Mouse (Mus musculus) hindbrain, embryonic 14.5 days (tissue): ENCODE results near the gene Fignl2. TPM values are rescaled to one million over a fixed set of nuclear protein-coding genes. Genes with fewer than 3 reads are reported as not detected.

ENCODE experiments used
- ATAC-seq: fragments of 200-750 bp; cut with Nextera tagmentation; 2 replicates; pipeline ENCODE4 v1.8.0; 2017; ENCODE audit warnings: moderate number of reproducible peaks, mild to moderate bottlenecking, moderate TSS enrichment, moderate library complexity; ENCODE audit not compliant: low FRiP score
- DNase-seq: peaks from one replicate; pipeline ENCODE4 v3.0.0-alpha.2; 2015; ENCODE audit warnings: low spot score
- H3K27ac ChIP-seq: fragments of 300-500 bp; sonication (generic); 2 replicates; pipeline ENCODE4 v1.5.1; 2014; ENCODE audit warnings: mild to moderate bottlenecking, moderate library complexity
- H3K27me3 ChIP-seq: fragments of 300-500 bp; sonication (generic); 2 replicates; pipeline ENCODE4 v1.6.1; 2014; ENCODE audit warnings: mild to moderate bottlenecking, low read length, mixed read lengths; ENCODE audit not compliant: control insufficient read depth, insufficient read depth
- H3K36me3 ChIP-seq: fragments of 300-500 bp; sonication (generic); replicated peaks from 2 replicates; pipeline ENCODE4 v1.6.1; 2014; ENCODE audit not compliant: control insufficient read depth, insufficient read depth
- H3K4me1 ChIP-seq: fragments of 300-500 bp; sonication (generic); replicated peaks from 2 replicates; pipeline ENCODE4 v1.6.1; 2014; ENCODE audit warnings: antibody characterized with exemption, low read length, mixed read lengths; ENCODE audit not compliant: control insufficient read depth, insufficient read depth
- H3K4me2 ChIP-seq: fragments of 300-500 bp; sonication (generic); replicated peaks from 2 replicates; pipeline ENCODE4 v1.6.1; 2014; ENCODE audit warnings: mild to moderate bottlenecking, moderate library complexity
- H3K4me3 ChIP-seq: fragments of 300-500 bp; sonication (generic); replicated peaks from 2 replicates; pipeline ENCODE4 v1.5.1; 2014; ENCODE audit warnings: mild to moderate bottlenecking, low read length
- H3K9ac ChIP-seq: fragments of 300-500 bp; sonication (generic); 2 replicates; pipeline ENCODE4 v1.6.1; 2014
- H3K9me3 ChIP-seq: fragments of 300-500 bp; sonication (generic); 2 replicates; pipeline ENCODE4 v1.6.1; 2016; ENCODE audit warnings: low read length; ENCODE audit not compliant: control insufficient read depth
- WGBS: fragments of 180-500 bp; shearing (Covaris S2); extraction: QIAGEN DNeasy Blood & Tissue Kit; methylation state at CpG from one replicate; pipeline ENCODE4 v1.1.7; 2014; 5-methylcytosine and 5-hydroxymethylcytosine counted together
- polyA plus RNA-seq: library from polyadenylated mRNA; unstranded; fragments of >200 nt; fragmentation: Nextera tagmentation; extraction: Ambion mirVana; gene quantifications from 2 replicates; pipeline ENCODE4 v1.2.1, GENCODE M21; 2014

Fignl2 gene
- polyA plus RNA-seq, 1 experiment from 2014 or later: 0.17 TPM

DNA sequence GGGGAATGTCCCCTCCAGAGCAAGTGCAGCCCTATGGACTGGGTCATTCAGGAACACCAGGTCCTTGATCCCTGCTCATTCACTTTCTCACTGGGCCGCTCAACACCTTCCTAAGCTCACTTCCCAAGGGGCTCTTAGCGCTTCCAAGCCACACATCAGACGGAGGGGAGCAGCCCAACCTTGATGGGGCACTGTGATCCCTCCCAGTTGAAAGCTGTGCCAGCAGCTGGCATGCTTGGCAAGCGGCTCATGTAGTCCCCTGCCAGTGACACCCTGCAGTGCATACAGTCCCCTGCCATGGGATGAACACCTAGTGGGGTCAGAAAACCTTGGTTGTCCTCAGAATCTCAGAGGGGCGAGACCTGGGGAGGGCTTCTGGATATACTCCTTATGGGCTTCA lies 4.3 kb downstream of the Fignl2 start:
- H3K27ac ChIP-seq: no peak overlapping the region
- 56% methylated on average over 5 of the region's 5 CpGs for WGBS
- no peaks in the 10 kb centered on the region for H3K36me3 ChIP-seq
- no peaks in the 10 kb centered on the region for H3K9me3 ChIP-seq
- H3K4me3 ChIP-seq: no peak overlapping the region
- ATAC-seq (no peak), DNase-seq (no peak)
- peaks cover 45% of the 10 kb centered on the region for H3K4me1 ChIP-seq
- no peak overlapping the region for H3K9ac ChIP-seq
- no peak overlapping the region for H3K4me2 ChIP-seq
- H3K27me3 ChIP-seq: no peaks in the 10 kb centered on the region

DNA sequence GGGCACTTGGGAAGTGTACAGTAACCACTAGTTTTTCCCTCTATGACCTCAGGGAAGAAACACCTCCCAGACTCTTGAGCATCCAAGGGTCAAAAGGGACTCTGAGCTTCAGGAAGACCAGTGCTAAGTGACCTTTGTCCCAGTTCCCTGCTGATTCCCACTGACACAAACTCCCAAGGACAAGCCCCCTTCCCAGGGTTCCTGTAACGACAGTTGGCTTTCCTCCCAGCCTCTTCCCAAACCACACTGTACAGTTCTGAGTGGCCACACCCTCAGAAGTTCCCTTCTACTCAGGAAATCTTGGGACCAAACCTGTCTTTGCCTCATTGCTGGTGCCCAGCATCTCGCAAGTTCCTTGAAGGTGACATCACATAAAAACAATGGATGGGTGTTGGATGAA lies 5.6 kb downstream of the Fignl2 start:
- Histone ChIP-seq H3K4me1 (peaks cover 41% of the 10 kb centered on the region), H3K4me3 (no peak overlapping the region), H3K9me3 (no peaks in the 10 kb centered on the region), H3K4me2 (no peak overlapping the region), H3K9ac (no peak overlapping the region), H3K27me3 (no peaks in the 10 kb centered on the region), H3K36me3 (no peaks in the 10 kb centered on the region), H3K27ac (no peak overlapping the region)
- DNase-seq: no peak
- 61% methylated on average over 2 of the region's 2 CpGs for WGBS
- ATAC-seq: no peak

DNA sequence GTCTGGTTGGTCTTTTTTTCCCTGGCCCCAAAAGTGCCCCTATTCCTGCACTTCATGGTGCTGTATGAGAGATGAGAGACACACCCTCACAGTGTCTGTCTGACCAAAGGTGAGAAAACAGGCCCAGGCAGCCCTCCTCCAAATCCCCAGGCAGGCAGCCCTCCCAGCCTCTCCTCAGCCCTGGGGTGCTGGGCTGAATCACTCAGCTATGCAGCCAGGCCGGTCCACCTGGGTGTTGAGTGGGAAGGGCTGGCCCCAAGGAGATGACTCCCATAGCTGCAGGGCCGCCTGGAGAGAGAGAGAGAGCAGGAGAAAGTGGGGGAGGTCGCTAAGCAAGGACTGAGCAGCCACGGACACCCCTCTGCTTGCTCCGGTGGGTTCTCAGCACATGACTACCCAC lies 7.6 kb downstream of the Fignl2 start:
- Histone ChIP-seq H3K4me3 (no peak overlapping the region), H3K9me3 (no peaks in the 10 kb centered on the region), H3K4me2 (no peak overlapping the region), H3K27ac (no peak overlapping the region), H3K36me3 (no peaks in the 10 kb centered on the region), H3K9ac (no peak overlapping the region), H3K27me3 (no peaks in the 10 kb centered on the region), H3K4me1 (peaks cover 45% of the 10 kb centered on the region)
- ATAC-seq (no peak), DNase-seq (no peak)
- 34% methylated on average over 5 of the region's 5 CpGs for WGBS

DNA sequence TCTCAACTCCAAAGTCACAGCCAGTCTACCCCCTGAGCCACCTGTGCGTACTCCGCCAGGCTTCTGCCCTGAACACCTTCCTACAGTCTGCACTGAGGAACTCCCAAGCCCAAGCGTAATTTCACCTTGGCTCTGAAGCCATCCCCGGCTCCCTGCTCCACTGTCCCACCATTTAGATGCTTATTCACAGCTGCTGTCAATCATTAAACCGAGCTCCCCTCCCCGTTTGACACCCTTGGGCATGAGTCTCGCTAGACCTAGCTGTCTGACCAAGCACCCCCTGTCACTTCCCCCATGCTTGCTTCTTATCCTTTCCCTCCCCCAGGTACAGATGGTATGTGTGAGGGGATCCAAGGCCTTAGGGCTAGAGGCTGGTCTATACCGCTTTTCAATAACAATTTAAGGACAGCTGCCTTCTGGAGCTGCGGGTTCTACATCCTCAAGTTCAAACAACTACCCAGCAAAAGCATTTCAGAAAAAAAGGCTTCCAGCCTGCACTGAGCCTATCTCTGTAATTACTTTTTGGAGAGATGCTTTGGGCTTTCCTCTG lies 8.7 kb downstream of the Fignl2 start:
- no peak overlapping the region for H3K27ac ChIP-seq

DNA sequence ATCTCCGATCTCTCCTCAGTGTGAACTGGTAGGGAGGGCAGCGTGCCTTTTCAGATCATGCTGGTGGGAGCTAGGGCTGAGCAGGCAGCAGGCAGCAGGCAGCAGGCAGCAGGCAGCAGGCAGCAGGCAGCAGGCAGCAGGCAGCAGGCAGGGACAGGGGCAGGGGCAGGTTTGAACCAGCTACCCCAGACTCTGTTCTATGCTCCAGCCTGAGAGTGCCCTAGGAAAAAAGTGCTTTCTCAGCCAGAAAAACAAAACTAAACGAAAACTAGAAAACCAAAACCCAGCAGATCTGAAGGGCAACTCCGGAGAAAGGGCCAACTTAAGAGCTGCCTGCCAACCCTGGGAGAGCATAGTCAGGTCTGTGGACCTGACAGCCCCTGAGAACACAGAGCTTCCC lies 9.7 kb downstream of the Fignl2 start:
- peaks cover 45% of the 10 kb centered on the region for H3K4me1 ChIP-seq
- H3K4me2 ChIP-seq: no peak overlapping the region
- DNase-seq (no peak), ATAC-seq (no peak)
- H3K36me3 ChIP-seq: no peaks in the 10 kb centered on the region
- no peak overlapping the region; the same call in 1 of the 2 replicates for H3K27ac ChIP-seq
- H3K27me3 ChIP-seq: no peaks in the 10 kb centered on the region
- no peaks in the 10 kb centered on the region for H3K9me3 ChIP-seq
- H3K4me3 ChIP-seq: no peak overlapping the region
- WGBS: 40% methylated on average over 4 of the region's 4 CpGs
- no peak overlapping the region for H3K9ac ChIP-seq

More for the DNA sequence above, 8.7 kb downstream of the Fignl2 start:
- no peak for DNase-seq
- Histone ChIP-seq H3K36me3 (no peaks in the 10 kb centered on the region), H3K4me3 (no peak overlapping the region), H3K27me3 (no peaks in the 10 kb centered on the region), H3K9me3 (no peaks in the 10 kb centered on the region), H3K4me2 (no peak overlapping the region), H3K4me1 (peaks cover 45% of the 10 kb centered on the region), H3K9ac (no peak overlapping the region)
- 44% methylated on average over 9 of the region's 9 CpGs for WGBS
- no peak for ATAC-seq

DNA sequence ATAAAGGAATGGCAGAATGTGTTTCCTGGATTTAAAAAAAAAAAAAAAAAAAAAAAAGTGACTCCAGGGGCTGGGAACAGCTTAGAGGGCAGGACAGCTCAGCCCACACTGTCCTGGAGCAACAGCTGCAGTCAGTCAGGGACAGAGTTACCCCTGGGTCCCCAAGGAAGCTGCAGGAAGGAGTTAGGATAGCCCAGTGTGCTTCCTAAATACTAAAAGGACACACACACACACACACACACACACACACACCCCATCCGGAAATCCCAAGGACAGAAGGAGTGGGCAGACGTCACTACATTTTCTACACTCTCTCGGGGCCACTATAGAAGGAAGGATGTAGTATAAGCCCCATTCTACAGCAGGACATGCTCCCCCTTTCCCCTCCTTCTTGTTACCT lies 10.3 kb downstream of the Fignl2 start:
- no peak overlapping the region for H3K4me2 ChIP-seq
- H3K9ac ChIP-seq: no peak overlapping the region
- peaks cover 45% of the 10 kb centered on the region for H3K4me1 ChIP-seq
- WGBS: 37% methylated on average over 3 of the region's 3 CpGs
- no peaks in the 10 kb centered on the region for H3K9me3 ChIP-seq
- H3K36me3 ChIP-seq: no peaks in the 10 kb centered on the region
- DNase-seq (no peak), ATAC-seq (no peak)
- no peak overlapping the region for H3K27ac ChIP-seq
- no peak overlapping the region for H3K4me3 ChIP-seq
- no peaks in the 10 kb centered on the region for H3K27me3 ChIP-seq

DNA sequence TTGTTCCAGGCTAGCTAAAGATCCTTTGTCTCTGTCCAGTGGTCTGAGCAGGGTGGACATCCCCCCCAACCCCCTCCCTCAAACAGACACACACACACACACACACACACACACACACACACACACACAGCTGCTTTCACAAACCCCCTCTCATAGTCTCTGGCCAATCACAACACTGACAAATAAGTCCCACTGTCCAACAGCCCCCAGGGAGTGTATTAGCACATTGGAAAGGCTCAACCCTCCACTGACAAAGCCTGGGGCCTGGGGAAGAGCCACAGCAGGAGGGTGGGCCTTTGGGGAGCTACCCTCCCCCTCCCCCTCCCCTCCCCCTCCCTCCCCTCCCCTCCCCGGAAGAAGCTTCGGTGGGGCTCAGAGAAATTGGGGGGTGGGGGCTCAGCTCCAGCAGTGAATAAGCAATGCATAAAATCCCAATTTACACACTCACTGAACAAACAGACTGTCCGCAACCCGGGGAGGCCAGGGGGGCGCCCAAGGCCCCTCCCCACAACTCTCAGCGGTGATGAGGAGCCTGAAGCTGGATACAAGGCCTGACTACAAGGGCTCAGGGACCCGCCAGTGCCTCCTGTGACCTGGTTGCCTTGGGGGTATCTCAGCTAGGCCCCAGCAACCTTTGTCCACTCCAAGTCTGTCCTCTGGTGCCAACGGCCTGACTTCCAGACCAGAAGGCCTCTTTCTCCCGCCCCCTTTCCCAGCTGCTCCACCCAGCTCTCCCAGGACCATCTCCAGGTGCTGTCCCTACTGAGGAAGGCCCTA lies 11.3 kb downstream of the Fignl2 start:
- no peak overlapping the region for H3K9ac ChIP-seq
- H3K9me3 ChIP-seq: no peaks in the 10 kb centered on the region
- no peaks in the 10 kb centered on the region for H3K27me3 ChIP-seq
- no peak overlapping the region for H3K4me3 ChIP-seq
- 0 out of 2 replicates have a peak overlapping the region, but pooled peaks have one; percentile 5 for H3K27ac ChIP-seq
- no peak for DNase-seq
- 4% methylated on average over 7 of the region's 9 CpGs for WGBS
- no peak overlapping the region for H3K4me2 ChIP-seq
- no peaks in the 10 kb centered on the region for H3K36me3 ChIP-seq
- peaks cover 50% of the 10 kb centered on the region for H3K4me1 ChIP-seq
- no peak for ATAC-seq

DNA sequence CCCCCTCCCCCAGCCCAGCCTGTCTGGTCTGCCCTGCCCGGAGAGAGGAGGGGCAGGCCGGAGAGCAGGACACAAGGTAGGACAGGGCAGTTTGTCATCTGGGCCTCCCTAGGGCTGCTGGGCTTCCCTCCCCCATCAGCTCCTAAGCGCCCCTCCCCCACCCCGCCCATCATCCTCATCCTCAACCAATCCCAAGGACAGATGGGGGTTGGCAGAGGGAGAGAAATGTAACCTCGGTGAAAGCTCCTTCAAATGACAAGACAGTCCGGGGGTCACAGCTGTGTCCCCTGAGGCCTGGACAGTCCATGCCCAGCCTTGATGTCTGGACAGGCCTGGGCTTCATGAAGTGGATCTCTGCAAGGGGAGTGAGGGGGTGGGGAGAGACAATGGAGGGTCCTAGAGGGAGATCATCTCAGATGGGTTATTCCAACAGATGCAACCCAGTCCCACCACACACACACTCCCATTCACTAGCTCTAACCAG lies 12.0 kb downstream of the Fignl2 start:
- DNase-seq: no peak
- ATAC-seq: no peak
- Histone ChIP-seq H3K27ac (0 out of 2 replicates have a peak overlapping the region, but pooled peaks have one; percentile 5), H3K4me1 (peaks cover 52% of the 10 kb centered on the region), H3K9ac (no peak overlapping the region), H3K27me3 (no peaks in the 10 kb centered on the region), H3K9me3 (no peaks in the 10 kb centered on the region), H3K4me3 (no peak overlapping the region), H3K4me2 (no peak overlapping the region), H3K36me3 (no peaks in the 10 kb centered on the region)
- 6% methylated on average over 6 of the region's 6 CpGs for WGBS

DNA sequence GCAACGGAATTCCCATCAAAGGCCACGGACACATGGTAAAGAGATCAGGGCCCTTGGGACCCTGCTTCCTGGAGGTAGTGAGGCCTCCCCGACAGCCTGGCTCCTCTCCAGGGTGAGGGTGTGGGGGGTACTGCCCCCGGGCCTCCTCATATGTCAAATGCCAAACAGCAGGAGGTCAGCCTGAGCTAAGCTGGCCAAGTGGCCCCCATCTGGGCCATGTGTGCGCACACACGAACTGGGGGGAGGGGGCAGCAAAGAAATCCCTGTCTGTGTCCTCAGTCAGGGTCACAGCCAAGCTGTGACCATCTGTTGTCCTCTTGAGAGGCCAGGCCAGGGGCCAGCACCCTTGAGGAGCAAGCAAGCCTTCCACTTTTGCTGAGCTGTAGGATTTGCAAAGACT lies 13.3 kb downstream of the Fignl2 start:
- no peaks in the 10 kb centered on the region for H3K36me3 ChIP-seq
- no peaks in the 10 kb centered on the region for H3K9me3 ChIP-seq
- no peak for ATAC-seq
- H3K27ac ChIP-seq: no peak overlapping the region
- WGBS: 13% methylated on average over 6 of the region's 6 CpGs
- H3K9ac ChIP-seq: no peak overlapping the region
- H3K4me2 ChIP-seq: no peak overlapping the region
- H3K4me3 ChIP-seq: no peak overlapping the region
- H3K4me1 ChIP-seq: peaks cover 49% of the 10 kb centered on the region
- H3K27me3 ChIP-seq: no peaks in the 10 kb centered on the region
- no peak for DNase-seq
